Mouse (Mus musculus): ENCODE measurements at regions not wholly inside any gene's neighbourhood (a gene's known extent, or its start where the extent isn't known, plus 50 kb on each side); places are given as distances from the start of the nearest gene placed in this dataset.

- WGBS, result 54% methylated on average over 1 of the region's 1 CpGs
- H3K9me3 ChIP-seq (ENCODE audit: control insufficient read depth, low read length), result no peaks in the 10 kb centered on the region
These were observed 288.7 kb downstream of the Rprm start for GRCm38 (mm10) chr2:53796605-53797004.

GRCm38 (mm10) chr2:53803666-53804065 lies 281.7 kb downstream of the Rprm start:
- Histone ChIP-seq H3K27ac (ENCODE audit: low read length) (no peak overlapping the region), H3K9me3 (ENCODE audit: control insufficient read depth, low read length) (no peaks in the 10 kb centered on the region), H3K27me3 (replicated peaks; ENCODE audit: control insufficient read depth, insufficient read depth, low read length) (no peaks in the 10 kb centered on the region), H3K36me3 (ENCODE audit: control insufficient read depth, insufficient read depth, low read length) (no peaks in the 10 kb centered on the region), H3K4me3 (ENCODE audit: low read length) (no peak overlapping the region), H3K4me2 (ENCODE audit: low read depth, low read length) (no peak overlapping the region), H3K9ac (ENCODE audit: low read depth, low read length) (no peak overlapping the region), H3K4me1 (ENCODE audit: control insufficient read depth, insufficient read depth, low read length) (no peaks in the 10 kb centered on the region)
- no peak for ATAC-seq

More at GRCm38 (mm10) chr2:53796605-53797004, 288.7 kb downstream of the Rprm start:
- no peak for ATAC-seq
- Histone ChIP-seq H3K27ac (ENCODE audit: low read length) (no peak overlapping the region), H3K36me3 (ENCODE audit: control insufficient read depth, insufficient read depth, low read length) (no peaks in the 10 kb centered on the region), H3K4me3 (ENCODE audit: low read length) (no peak overlapping the region), H3K9ac (ENCODE audit: low read depth, low read length) (no peak overlapping the region), H3K27me3 (replicated peaks; ENCODE audit: control insufficient read depth, insufficient read depth, low read length) (no peaks in the 10 kb centered on the region), H3K4me1 (ENCODE audit: control insufficient read depth, insufficient read depth, low read length) (no peaks in the 10 kb centered on the region), H3K4me2 (ENCODE audit: low read depth, low read length) (no peak overlapping the region)

- H3K36me3 ChIP-seq (ENCODE audit: control insufficient read depth, insufficient read depth, low read length), result no peaks in the 10 kb centered on the region
- H3K9me3 ChIP-seq (ENCODE audit: control insufficient read depth, low read length), result no peaks in the 10 kb centered on the region
- H3K27me3 ChIP-seq (replicated peaks; ENCODE audit: control insufficient read depth, insufficient read depth, low read length), result no peaks in the 10 kb centered on the region
- no peaks in the 10 kb centered on the region for H3K4me1 ChIP-seq (ENCODE audit: control insufficient read depth, insufficient read depth, low read length)
- H3K9ac ChIP-seq (ENCODE audit: low read depth, low read length), result no peak overlapping the region
- ATAC-seq, result no peak
- no peak overlapping the region for H3K4me2 ChIP-seq (ENCODE audit: low read depth, low read length)
- no peak overlapping the region for H3K27ac ChIP-seq (ENCODE audit: low read length)
- WGBS, result 74% methylated on average over 1 of the region's 1 CpGs
- no peak overlapping the region for H3K4me3 ChIP-seq (ENCODE audit: low read length)
These were observed 234.4 kb downstream of the Rprm start for GRCm38 (mm10) chr2:53850815-53851528.
